Mouse (Mus musculus): ENCODE data around the gene Krt79. TPM values are rescaled to one million over a fixed set of nuclear protein-coding genes. Genes with fewer than 3 reads are reported as not detected.

The Krt79 gene
- total RNA-seq (2021): under 1 TPM in 1 of 2 experiments, not detected in 1; 0.32 TPM

DNA sequence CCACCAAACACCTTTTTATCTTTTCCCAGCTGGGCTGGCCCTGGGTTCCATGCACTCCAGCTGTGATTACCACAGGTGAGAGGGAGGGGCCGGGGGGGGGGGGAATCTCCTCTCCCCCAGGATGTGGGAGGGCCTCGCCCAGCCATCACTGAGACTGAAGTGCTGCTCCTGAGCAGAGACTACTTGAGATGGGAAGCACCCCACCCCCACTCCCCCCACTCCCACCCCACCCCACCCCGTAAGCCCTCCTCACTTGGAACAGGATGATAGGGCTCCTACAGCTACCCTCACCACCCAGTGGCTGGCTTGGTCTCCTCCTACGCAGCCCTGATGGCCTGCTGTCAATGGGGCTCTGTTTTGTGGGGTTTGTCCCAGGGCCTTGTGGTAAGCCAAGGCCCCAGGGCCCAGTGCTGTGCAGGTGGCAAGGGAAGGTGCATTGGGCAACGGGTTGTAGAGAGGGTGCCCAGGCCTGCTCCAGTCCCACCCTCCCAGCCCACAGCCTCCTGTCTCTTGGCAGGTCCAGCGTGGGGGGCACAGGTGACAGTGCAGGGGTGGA lies at the start of gene Krt79:
TSS of gene Krt79 (minus strand) at position 51 of the 556 bp plus-strand sequence.
- no peak for DNase-seq
- intact Hi-C loops (cut with DNase I): no loop called here

- intact Hi-C loops (cut with DNase I): loop anchor here (2.0 kb wide), 1 partner anchor 76 kb away; no protein-coding TSS in a partner anchor
Measured at GRCm38 (mm10) chr15:101988714-101989113, 48.6 kb upstream of the Krt79 start.

DNA sequence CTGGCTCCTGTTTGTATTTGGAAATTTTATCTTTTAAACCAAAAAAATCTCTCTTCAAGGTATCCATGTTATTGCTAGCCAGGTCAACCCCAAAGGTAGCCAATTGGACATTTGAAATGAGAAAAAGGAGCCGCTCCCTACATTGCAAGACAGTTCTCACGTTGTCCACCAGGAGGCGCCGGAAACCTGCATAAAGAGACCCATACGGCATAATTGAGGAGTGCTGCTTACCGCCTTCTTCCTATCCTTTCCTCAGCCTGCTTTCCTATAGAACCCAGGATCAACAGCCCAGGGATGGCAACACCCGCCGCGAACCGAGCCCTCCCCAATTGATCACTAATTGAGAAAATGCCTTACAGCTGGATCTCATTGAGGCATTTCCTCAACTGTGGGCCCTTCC lies 48.0 kb upstream of the Krt79 start:
- peak; percentile 84 for DNase-seq
- intact Hi-C loops (cut with DNase I): loop anchor here (2.0 kb wide), 1 partner anchor 77 kb away; no protein-coding TSS in a partner anchor

More at GRCm38 (mm10) chr15:101988714-101989113, 48.6 kb upstream of the Krt79 start:
- no peak for DNase-seq

GRCm38 (mm10) chr15:101984746-101985145 lies 44.6 kb upstream of the Krt79 start:
- DNase-seq: no peak
- intact Hi-C loops (cut with DNase I): loop anchor here (5.0 kb wide), 2 partner anchors 642 to 657 kb away; no protein-coding TSS in a partner anchor

DNA sequence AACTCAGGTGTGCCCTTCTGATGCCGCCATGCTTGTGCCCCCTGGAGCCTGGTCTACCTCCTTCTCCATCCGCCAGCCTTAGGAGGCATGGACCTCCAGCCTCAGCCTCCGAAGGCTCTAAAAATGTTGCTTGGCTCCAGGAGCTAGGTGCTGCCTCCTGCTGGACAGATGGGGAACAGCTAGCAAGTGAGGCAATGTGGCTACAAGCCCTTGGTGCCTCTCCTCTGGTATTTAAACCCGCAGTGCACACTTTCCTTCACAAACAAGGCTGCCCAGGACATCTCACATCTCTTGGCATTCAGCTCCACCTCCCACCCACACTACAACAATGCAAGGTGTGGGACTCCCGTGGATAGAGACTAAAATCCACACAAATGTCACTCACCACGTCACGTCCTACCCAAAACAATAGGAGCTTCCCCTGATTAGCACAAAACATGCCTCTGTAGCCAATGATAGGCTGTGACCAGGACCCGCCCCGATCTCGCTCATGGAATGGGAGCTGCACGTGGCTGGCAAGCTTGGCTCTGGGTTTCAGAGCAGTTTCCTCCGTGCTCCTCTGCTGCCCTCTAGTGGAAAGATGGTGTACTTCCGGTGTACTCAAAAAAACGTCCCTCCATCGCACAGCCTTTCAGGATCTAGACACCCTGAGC lies 44.0 kb upstream of the Krt79 start:
- intact Hi-C loops (cut with DNase I): loop anchor here (5.0 kb wide), 2 partner anchors 642 to 657 kb away; no protein-coding TSS in a partner anchor

GRCm38 (mm10) chr15:101983315-101983948 lies 43.3 kb upstream of the Krt79 start:
- DNase-seq: no peak
- intact Hi-C loops (cut with DNase I): loop anchor here (5.0 kb wide), 2 partner anchors 641 to 656 kb away; no protein-coding TSS in a partner anchor

More for the DNA sequence above, 44.0 kb upstream of the Krt79 start:
- DNase-seq: peak; percentile 94

DNA sequence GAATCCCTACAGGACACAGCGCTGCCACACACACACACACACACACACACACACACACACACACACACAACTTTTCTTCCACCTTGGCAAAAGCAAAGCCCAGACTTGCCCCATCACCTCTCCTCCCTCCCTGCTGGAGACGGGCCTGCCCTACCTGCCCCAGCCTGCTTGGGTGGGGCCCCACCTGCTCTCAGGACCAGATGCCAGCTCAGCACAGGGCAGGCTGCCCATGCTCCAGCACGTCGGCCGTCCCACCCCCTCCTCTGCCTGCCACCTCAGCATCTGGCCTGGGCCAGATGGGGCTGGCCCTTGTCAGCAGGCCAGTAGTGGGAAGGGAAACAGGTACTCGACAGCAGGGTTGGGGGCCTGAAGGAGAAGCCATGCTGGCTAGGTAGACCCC lies 40.7 kb upstream of the Krt79 start:
- intact Hi-C loops (cut with DNase I): loop anchor here (5.0 kb wide), 2 partner anchors 639 to 654 kb away; no protein-coding TSS in a partner anchor

DNA sequence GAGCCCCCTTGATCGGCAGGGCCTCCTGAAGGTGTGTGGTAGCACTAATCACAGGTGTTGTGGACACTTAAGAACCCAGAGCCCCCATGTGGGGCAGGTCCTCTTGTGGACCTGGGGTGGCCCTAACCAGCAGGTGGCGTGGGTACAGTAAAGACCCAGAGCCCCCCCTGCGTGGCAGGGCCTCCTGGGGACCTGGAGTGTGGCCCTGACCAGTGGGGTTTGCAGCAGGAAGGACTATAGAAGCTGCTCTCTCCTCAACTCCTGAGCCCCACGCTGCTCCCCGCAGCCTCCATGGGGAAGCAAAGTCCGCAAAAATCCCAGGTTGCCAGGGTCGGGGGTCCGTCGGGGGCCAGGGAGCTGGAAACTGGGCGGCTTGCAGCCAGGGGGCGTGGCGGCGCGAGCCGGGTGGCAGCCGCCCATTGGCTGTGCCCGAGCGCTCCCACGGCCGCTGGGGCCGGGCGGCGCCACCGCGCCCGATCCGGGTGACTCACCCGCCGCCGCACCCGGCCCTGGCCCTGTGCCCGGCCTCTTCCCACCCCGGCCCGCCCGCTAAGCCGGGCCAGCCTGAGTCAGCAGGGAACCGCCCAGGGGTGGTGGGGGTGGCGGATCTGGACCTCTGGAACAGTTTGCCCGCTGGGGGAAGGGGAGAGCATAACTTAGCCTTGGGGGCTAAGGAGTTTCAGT lies 37.1 kb upstream of the Krt79 start:
- intact Hi-C loops (cut with DNase I): no loop called here
- DNase-seq: peak; percentile 67

More for the DNA sequence above, 40.7 kb upstream of the Krt79 start:
- DNase-seq: no peak

GRCm38 (mm10) chr15:101976641-101977040 lies 36.5 kb upstream of the Krt79 start:
- no peak for DNase-seq
- intact Hi-C loops (cut with DNase I): no loop called here

GRCm38 (mm10) chr15:101976023-101976422 lies 35.9 kb upstream of the Krt79 start:
- no peak for DNase-seq
- intact Hi-C loops (cut with DNase I): no loop called here

DNA sequence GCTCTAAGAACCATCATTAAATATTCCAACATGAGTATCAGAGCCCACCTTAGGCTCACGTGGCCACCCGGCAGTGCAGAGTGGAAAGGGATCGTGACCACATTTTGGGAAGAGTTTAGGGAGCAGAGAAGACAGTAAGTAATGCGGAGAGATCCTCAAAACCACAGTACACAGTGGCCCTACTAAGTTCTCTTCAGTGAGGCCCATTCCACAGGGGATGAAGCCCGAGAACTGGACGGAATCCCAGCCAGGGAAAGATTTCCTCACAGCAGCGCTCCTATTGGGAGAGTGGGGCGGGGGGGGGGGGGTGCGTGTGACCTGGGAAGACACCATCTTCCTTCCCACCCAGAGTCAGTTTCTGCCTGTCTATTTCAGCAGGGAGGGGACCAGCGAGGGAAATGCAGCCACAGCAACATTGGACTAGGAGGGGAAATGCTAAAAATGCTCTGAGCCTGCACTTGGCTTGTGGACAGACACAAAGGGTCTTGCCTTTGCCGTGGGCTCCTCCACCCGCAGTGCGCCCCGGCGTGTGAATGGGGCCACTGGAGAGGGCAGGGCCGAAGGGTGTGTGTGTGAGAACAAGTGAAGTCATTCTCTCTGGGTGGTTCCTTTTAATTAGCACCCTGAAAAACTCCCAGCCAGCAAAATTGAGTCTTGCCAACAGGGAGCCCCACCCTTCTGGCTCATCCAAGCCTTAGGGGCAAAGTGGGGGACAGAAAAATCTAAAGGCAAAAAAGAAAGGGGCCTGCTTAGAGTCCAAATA lies 34.1 kb upstream of the Krt79 start:
- no peak for DNase-seq
- intact Hi-C loops (cut with DNase I): loop anchor here (5.0 kb wide), 1 partner anchor 637 kb away; no protein-coding TSS in a partner anchor

GRCm38 (mm10) chr15:101973414-101974077 lies 33.4 kb upstream of the Krt79 start:
- intact Hi-C loops (cut with DNase I): loop anchor here (1.0 to 5.0 kb wide), 3 partner anchors 201 to 636 kb away; no protein-coding TSS in a partner anchor

GRCm38 (mm10) chr15:101970536-101970935 lies 30.4 kb upstream of the Krt79 start:
- intact Hi-C loops (cut with DNase I): loop anchor here (5.0 kb wide), 1 partner anchor 633 kb away; no protein-coding TSS in a partner anchor
- DNase-seq: peak; percentile 64

More at GRCm38 (mm10) chr15:101973414-101974077, 33.4 kb upstream of the Krt79 start:
- DNase-seq: peak; percentile 97

- no peak for DNase-seq
- intact Hi-C loops (cut with DNase I): no loop called here
Measured at GRCm38 (mm10) chr15:101966808-101967207, 26.7 kb upstream of the Krt79 start.

GRCm38 (mm10) chr15:101958891-101959290 lies 18.8 kb upstream of the Krt79 start:
- no peak for DNase-seq
- intact Hi-C loops (cut with DNase I): no loop called here

DNA sequence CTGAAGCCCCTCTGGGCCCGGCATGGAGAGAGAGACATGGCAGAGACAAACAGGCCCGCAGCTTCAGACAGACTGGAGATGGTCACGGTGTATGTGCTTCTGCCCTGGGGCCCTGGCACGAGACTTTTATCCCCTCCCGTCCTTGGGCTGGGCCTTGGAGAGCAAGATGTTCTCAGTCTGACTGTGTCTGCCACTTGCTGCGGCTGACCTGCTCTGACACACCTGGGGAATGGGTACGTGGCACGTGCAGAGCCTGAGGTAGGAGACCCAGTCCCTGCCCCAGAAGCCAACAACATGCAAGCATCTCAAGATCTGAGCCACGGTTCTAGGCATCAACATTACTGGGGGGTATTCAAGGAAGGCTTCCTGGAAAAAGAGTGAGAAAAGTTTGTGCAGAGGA lies 14.1 kb upstream of the Krt79 start, which contains the start of gene Krt78:
TSS of gene Krt78 (minus strand) at position 101 of the 400 bp plus-strand sequence.
- no peak for DNase-seq

DNA sequence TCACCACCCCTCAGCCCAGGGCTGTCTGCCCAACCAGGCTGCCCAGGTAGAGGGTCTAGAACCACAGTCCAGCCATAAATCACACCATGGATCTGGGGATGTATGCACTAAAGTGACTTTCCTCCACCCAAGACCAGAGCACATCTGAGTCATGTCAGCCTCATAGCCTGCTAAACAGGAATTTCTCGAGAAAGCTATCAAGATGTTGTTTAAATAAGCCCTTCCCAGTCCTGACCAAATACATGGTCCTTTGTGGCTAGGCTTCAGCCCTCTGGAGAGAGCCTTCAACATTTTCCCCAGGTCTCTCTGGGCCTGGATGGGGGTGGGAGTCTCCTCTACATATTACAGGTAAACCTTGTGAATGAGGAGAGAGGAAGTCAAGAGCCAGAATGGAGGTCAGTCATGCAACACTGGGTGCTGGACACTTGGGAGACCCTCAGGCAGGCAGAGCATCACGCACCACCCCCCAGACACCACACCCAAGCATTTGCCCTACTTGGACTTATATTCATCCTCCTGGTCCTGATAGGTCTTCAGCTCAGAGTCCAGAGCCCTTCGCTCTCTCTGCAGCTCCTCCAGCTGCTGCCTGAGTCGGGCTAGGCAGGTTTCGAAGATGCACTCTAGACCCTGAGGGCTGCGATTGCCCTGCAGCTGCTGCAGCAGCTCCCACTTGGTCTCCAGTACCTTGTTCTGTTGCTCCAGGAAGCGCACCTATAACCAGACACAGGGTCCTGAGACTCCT lies 12.8 kb upstream of the Krt79 start:
- intact Hi-C loops (cut with DNase I): no loop called here
- DNase-seq: no peak

More for the DNA sequence above, 14.1 kb upstream of the Krt79 start, which contains the start of gene Krt78:
- intact Hi-C loops (cut with DNase I): no loop called here

DNA sequence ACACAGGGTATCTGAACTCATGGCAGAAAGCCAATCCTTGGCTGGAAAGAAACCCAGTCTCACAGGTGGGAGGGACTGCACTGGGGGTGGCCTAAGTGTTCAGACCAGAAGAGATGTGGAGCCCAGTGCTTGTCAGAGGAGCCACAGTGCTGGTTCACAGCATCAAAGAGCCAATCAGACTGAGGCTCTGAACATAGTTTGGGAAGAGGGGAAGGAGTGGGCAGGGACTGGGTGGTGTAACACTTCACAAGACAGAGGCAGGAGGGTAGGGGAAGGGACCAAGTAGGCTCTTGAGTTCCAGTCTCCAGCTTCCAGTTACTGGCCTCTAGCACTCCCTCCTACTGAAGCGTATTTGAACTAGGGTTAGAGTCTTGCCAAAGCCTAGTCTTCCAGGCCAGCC lies 5.3 kb upstream of the Krt79 start:
- intact Hi-C loops (cut with DNase I): no loop called here
- no peak for DNase-seq
